Mouse (Mus musculus): Measurements from ENCODE around the gene Mdfic.

DNA sequence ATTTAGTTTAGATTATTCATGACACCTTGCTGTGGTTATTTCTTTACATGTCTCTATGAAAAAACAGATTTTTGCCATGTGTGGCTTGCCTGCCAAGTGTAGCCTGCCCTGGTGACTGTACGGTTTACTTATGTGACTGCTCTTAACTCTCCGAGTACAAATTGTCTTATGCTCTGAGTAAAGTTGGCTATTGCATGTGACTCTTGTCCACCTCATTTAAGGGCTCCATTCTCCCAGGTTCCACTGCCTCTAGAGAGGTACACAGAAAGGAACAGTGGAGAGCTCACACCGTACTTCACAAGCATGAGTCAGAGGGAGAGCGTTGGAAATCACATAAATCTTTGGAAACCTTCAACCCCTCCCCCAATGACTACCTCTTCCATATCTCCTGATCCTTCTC, 10.4 kb upstream of the Mdfic start:
- TF ChIP-seq EP300 (optimal IDR thresholded peaks at IDR 0.05) (no peak), CTCF (IDR thresholded peaks at IDR 0.05; ENCODE audit: low read depth) (no peak)

Data from stomach, postnatal 0 days (tissue).